Mouse (Mus musculus) cortical plate, adult 2 months (tissue): ENCODE data around the gene 4921501E09Rik.

Experiments
- CTCF ChIP-seq: fragments of 200-500 bp; IDR thresholded peaks from 2 replicates; pipeline ENCODE4 v1.5.1; 2011; ENCODE audit warnings: mild to moderate bottlenecking, control low read depth, low read length; ENCODE audit not compliant: insufficient read depth; ENCODE audit errors: extremely low read depth
- POLR2A ChIP-seq: fragments of 200-500 bp; IDR thresholded peaks from 2 replicates; pipeline ENCODE4 v1.6.1; 2011; ENCODE audit warnings: mild to moderate bottlenecking, low read length, control low read depth; ENCODE audit not compliant: insufficient read depth; ENCODE audit errors: extremely low read depth

DNA sequence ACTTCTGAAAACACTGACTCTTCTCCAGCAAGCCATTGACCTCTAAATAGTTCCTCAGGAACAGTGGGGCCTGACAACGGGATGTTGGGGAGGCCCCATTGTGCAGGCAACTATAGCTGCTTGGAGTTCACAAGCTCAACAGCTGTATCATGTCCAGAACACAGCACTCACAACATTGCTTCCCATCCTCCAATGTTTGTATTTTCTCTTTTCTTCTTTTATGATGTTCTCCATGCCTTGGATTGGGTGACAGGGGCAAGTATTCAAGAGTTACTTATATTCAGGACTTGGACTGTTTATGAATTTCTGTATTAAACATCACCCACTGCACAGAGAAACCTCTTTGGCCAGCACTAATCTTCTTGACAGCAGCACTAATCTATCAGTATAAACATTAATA, 23.8 kb upstream of the 4921501E09Rik start:
- TF ChIP-seq POLR2A (no peak), CTCF (no peak)
